Mouse (Mus musculus) layer of hippocampus, postnatal 25 days (tissue): ENCODE results near the gene Cdc25b. TPM values are rescaled to one million over a fixed set of nuclear protein-coding genes. Genes with fewer than 3 reads are reported as not detected.
"Not testable (repeated sequence)": the region's sequence is repeated elsewhere in the genome, so short reads cannot be mapped to it uniquely, and the experiment has no call there.

Experiments used
- DNase-seq, 2 experiments: peaks; one replicate each; pipeline ENCODE4 v3.0.0; 2022; ENCODE audit warnings: mixed read lengths in 2 of 2, low spot score in 1 of 2; ENCODE audit errors: extremely low spot score in 1 of 2
- total RNA-seq, 2 experiments: library from RNA; stranded (reverse); gene quantifications; 2 replicates each; pipeline ENCODE4 v1.2.3; 2021

Cdc25b gene
- total RNA-seq, 2 experiments from 2014 or later, result 15.4 to 26.6 TPM

DNA sequence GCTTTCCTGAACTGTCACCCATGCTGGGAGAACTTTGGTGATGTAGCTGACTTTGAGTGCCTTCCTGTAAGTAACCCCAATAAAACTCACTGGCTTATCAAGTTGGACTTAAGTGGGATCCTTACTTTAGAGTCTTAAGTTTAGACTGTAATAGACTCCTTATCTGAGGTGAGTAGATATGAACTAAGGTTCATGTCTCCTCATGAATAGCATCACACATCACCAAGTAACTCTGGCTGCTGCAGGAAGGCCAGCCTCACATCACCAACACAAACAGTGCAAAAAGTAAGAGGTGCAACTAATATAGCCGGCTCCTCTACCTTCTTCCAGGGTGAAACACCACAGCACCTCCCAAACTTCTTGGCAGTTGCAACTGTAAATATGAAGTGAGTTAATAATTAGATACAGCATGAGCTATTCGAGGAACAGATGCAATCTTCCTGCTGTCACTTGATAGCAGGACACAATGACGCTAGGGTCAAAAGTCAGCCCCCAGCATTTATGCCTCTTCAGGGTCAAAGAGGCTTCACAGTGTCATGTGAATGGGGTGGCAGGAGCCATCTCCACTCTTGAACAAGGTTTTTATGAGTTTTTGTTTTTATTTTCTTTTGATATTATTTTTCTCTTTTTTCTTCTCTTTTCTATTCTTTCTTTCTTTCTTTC, 35.2 kb downstream of the Cdc25b start:
- no peak for DNase-seq

DNA sequence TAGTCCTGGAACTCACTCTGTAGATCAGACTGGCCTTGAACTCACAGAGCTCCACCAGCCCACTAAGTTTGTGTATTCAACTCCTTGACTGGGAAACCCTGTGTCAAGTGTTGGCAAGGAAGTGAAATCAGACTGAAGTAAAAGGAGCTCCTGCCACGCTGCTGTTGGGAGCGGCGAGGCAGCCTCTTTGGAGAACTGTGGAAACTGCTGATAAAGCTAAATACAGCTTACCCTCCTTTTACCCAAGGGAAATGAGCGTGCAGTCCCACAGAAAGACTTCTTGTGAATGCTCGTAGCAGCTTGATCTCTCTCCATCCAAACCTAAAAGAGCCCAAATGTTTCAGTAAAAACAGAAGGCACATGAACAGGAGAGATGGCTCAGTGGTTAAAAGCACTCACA, 35.8 kb downstream of the Cdc25b start:
- no peak for DNase-seq

DNA sequence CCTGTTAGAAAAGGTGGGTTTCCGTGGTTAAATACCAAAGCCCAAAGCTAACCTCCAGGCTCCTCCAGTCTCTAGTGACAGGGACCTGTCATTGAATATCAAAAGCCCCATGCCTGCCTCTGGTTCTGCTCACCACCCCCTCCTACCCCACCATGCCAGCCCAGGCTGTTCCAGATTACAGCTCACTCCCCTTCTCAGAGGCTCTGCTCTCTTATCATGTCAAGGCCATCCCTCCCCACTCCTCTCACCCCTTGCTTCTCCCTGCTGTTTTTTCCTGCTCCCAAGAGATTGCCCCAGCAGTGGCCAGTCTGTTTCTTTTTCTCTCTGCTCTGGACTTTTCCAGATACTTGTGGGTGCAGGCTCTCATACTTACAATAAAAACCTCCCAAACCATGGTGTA, 36.8 kb downstream of the Cdc25b start:
- DNase-seq, result no peak

DNA sequence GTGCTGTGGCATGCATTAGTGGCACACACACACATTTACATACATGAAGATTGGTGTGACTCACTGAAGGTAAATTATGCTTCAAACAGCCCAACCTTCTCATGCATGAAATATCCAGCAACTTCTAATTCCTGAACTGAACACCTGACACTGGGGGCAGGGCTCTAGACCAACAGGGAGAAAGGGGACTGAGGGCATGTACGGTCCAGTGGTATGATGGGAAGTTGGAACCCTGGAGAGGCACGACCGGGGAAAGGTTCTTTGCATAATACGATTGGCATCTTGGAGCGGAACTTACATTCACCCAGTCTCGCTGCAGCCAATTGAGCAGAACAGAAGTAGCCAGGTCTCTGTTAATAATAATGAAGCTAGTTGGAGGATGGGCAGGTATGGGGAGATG, 38.4 kb downstream of the Cdc25b start:
- DNase-seq, result no peak

DNA sequence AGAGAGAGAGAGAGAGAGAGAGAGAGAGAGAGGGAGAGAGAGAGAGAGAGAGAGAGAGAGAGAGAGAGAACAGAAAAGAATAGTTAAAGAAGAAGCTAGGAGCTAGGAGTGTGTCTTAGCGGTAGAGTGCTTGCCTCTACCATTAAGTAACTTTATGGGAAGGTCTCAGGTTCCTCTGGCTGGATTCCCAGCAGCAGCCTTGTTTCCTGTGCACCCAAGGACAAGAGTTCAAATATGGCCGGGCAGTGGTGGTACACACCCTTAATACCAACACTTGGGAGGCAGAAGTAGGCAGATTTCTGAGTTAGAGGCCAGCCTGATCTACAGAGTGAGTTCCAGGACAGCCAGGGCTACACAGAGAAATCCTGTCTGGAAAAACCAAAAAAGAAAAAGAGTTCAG, 39.9 kb downstream of the Cdc25b start:
- not testable (repeated sequence) for DNase-seq

DNA sequence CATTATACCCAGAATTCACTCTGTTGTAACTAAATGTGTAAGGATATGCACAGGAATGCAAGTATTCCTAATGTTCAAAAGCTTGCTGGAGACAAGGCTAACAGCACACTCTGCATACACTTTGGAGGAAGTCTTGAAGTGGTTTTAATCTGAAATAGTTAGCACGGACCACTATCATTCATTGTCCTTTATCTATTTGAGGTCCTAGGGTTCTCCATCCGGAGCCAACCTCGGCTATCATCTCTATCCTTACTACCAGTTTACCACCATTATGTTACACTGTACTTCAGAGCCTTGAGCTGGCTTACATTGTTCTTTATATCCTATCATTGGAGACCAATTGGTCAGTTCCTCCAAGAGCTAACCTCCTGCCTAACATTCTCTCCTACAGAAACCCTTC, 40.5 kb downstream of the Cdc25b start:
- no peak for DNase-seq

DNA sequence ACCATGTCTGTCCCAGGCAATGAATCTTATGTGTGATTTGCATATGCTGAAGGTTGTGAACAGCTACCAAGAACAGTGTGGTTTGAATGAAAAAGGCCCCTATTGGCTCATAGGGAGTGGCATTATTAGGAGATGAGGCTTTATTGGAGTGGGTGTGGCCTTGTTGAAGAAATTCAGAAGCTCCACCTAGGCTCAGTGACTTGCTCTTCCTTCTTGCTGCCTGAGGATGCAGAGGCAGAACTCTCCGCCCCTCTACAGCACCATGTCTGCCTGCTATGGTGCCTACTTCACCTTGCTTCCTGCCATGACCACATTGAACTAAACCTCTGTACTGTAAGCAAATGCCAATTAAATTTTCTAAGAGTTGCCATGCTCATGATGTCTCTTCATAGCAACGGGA, 45.8 kb downstream of the Cdc25b start:
- no peak for DNase-seq

DNA sequence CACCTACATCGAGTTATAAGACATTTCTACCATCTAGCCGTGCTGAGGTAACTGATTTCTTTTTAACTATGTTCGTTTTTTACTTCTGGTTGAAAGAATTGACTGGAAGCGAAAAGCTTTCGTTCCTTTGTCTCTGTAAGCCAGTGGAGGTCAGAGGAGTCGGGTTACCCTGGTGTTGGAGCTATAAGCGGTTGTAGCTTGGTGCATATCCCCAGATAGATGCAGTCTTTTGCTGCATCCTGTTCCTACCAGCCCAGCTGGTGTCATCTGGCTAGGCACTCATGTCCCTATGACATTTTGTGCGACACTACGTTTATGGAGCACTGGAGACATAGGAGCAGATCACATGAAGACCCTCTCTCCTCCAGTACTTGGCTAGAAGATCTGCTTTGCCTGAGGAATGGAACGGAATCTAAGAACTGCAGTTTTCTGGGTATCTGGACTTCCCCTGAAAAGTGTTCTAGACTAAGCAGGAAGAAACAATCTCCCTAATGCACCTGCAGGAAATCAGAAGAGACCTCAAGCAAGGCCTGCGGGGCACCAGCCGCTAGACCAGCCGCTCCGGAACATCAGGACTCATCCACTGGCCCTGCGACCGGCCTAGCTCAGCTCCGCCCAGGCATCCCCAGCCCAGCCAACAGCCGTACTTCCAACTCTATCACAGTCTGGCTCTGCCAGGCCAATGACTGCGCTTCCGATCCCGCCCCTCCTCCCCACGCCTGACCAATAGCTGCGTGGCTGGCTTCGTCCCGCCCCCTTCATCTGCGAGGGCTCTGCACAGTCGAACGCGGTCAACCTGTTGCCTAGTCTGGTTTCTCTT, 46.8 kb downstream of the Cdc25b start, which contains the start of gene Mavs:
Gene Mavs, plus strand, starts transcription at position 757 of the 820 bp plus-strand sequence.
- peak; percentile 69 to 75 for DNase-seq

DNA sequence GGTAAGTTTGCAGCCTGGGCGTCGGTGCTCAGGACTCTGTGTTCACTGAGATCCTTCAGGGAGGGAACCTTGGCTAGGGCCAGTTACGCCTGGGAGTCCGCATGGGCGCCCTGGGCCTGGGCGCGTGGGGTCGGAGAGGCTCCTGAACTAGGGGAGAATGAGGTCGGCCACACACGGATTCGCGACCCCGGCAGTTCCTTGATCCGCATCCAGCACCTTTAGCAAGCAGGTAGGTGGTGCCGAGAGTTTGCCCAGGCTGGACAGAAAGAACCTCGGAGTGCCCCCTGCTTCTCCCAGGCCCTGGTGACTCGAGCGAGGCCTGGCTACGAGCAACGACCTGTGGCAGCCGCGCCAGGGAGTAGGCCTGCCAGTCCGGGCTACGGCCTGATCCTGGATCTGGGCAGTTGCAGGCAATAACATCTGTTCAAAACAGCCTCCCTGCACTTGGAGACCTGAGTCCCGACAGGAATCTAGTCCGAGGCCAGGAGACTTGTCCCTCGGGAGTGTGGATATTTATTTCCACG, 47.4 kb downstream of the Cdc25b start:
- no peak for DNase-seq

DNA sequence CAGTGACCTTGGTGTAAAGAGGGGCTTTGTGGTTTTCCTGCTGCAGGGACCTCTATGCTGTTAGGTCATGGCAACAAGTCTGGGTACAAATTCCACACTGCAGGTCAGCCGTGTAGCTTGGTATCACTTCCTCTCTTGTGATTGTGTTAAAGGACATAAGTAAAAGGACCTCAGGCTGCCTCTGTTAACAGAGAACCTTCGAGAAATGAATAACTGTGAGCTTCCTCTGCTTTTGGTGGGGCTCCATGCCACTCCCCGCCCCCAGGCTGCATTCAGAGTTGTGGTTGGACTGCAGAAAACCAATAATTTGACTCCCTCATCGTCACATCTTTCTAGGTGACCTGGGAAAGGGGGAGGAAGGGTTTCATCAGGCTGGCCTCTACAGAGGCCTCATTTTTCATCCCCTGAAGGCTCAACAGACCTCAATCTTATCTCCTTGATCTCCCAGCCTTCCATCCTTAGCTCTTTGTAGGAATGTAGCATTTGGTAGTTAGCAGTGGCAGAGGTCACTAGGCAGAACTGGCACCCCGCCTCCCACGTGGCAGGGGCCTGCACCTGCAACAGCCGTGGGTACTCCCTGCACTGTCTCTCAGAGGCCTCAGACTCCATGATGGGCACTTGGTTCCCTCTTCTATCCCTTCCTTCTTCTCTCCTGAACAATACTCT, 48.4 kb downstream of the Cdc25b start:
- no peak for DNase-seq

DNA sequence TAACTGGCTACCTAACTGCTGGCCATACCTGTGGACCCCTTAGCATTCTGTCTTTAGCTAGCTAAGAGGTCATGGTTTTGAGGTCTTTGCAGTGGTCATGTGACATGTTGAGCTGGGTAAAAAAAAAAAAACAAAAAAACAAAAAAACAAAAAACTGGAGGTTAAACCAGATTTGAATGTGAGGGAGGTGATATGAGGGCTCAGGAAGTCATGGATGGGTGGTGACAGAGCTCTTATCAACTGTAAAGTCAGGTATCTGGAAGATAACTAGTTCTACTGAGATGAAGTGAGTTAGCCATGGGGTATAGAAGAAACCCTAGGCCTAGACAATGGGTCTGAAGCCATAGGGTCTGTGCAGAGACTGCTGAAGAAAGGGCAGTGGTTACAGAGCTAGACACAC, 55.4 kb downstream of the Cdc25b start:
- DNase-seq, result no peak

DNA sequence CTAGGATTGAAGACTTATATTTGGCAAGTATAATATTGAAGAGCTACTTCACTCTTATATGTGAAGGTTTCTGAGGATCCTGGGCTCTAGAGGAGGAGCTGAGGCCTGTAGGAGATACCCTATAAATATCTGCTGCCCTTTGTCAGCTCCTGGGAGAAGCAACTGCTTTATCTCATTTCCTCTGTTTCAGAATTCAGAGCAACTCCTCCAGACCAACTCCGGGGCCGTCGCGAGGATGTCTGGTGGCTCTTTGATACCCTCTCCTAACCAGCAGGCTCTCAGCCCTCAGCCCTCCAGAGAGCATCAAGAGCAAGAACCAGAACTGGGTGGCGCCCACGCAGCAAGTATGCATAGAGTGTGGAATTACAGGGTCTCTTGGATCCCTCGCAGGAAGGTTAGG, 56.2 kb downstream of the Cdc25b start:
- no peak for DNase-seq

Other genes with a start within 250 kb of the Cdc25b start
- gene Gfra4, start 143.9 kb upstream of the Cdc25b start, total RNA-seq, result 10 to 100 TPM; 64.8 to 70.0 TPM
- gene Adam33, start 123.1 kb upstream of the Cdc25b start, total RNA-seq, result 1 to 10 TPM in 1 of 2 experiments, under 1 TPM in 1; 0.94 to 1.1 TPM
- under 1 TPM; 0.22 to 0.31 TPM for gene Siglec1, start 100.2 kb upstream of the Cdc25b start, total RNA-seq
- 1 to 10 TPM; 6.5 to 8.6 TPM for gene Hspa12b, start 59.7 kb upstream of the Cdc25b start, total RNA-seq
- not detected for gene Gm11037, start 53.5 kb upstream of the Cdc25b start, total RNA-seq
- 10 to 100 TPM; 55.5 to 66.7 TPM for gene 1700037H04Rik, start 26.9 kb upstream of the Cdc25b start, total RNA-seq
- 10 to 100 TPM; 84.8 to 92.4 TPM for gene Cenpb, start 6.9 kb upstream of the Cdc25b start, total RNA-seq
- 10 to 100 TPM; 11.2 to 12.4 TPM for gene Spef1, start 333 bp downstream of the Cdc25b start, total RNA-seq
- gene Ap5s1, start 20.1 kb downstream of the Cdc25b start, total RNA-seq, result 10 to 100 TPM; 23.8 to 27.3 TPM
- 1 to 10 TPM; 6.8 to 7.8 TPM for gene Mavs, start 47.1 kb downstream of the Cdc25b start, total RNA-seq
- 10 to 100 TPM; 55.7 to 63.8 TPM for gene Pank2, start 75.5 kb downstream of the Cdc25b start, total RNA-seq
- 10 to 100 TPM; 28.2 to 30.5 TPM for gene Rnf24, start 165.9 kb downstream of the Cdc25b start, total RNA-seq